Mouse (Mus musculus): ENCODE results near the gene Copa.

- TF ChIP-seq POLR2A (IDR thresholded peaks at IDR 0.05; ENCODE audit: borderline replicate concordance, low read depth, low read length), result no peak
- TF ChIP-seq CTCF (IDR thresholded peaks at IDR 0.05; ENCODE audit: low read depth, low read length), result no peak
Measured at GRCm38 (mm10) chr1:172116948-172117347, 34.6 kb downstream of the Copa start.
